Mouse (Mus musculus) Patski (cell line): ENCODE results near the gene Flrt2. TPM values are rescaled to one million over a fixed set of nuclear protein-coding genes. Genes with fewer than 3 reads are reported as not detected.

Experiments
- ATAC-seq: fragments of 100-300 bp; one replicate; pipeline ENCODE4 v1.8.0; 2021
- CTCF ChIA-PET: fragments of 350-600 bp; sonication (Branson Sonifier 250); formaldehyde crosslinking; loops from one replicate; lab custom pipeline; 2022; ENCODE audit warnings: inconsistent platforms; lab: Charles Lee
- POLR2A ChIA-PET: fragments of 350-600 bp; sonication (Branson Sonifier 250); formaldehyde crosslinking; loops from one replicate; lab custom pipeline; 2022; ENCODE audit warnings: antibody characterized with exemption, inconsistent platforms; lab: Charles Lee
- DNase-seq: peaks from one replicate; pipeline ENCODE4 v3.0.0-alpha.2; 2011; ENCODE audit warnings: low read depth, low spot score
- H3K27me3 ChIP-seq: fragments of 371-371 bp; one replicate; pipeline ENCODE4 v1.5.1; 2021
- CTCF ChIP-seq: fragments of 100-300 bp; IDR thresholded peaks from one replicate; pipeline ENCODE4 v1.5.1; 2021
- in situ Hi-C: fragments of 300-500 bp; cut with MboI; formaldehyde crosslinking; loops from 3 replicates; pipeline ENCODE4 v1.11.1; 2018; ENCODE audit warnings: low pct_unique_long_range_greater_than_20kb, mixed read lengths
- polyA plus RNA-seq: library from polyadenylated mRNA; unstranded; gene quantifications from one replicate; pipeline ENCODE4 v1.2.3, GENCODE M21; 2021

Gene Flrt2
- polyA plus RNA-seq, 1 experiment from 2014 or later = 2.3 TPM

DNA sequence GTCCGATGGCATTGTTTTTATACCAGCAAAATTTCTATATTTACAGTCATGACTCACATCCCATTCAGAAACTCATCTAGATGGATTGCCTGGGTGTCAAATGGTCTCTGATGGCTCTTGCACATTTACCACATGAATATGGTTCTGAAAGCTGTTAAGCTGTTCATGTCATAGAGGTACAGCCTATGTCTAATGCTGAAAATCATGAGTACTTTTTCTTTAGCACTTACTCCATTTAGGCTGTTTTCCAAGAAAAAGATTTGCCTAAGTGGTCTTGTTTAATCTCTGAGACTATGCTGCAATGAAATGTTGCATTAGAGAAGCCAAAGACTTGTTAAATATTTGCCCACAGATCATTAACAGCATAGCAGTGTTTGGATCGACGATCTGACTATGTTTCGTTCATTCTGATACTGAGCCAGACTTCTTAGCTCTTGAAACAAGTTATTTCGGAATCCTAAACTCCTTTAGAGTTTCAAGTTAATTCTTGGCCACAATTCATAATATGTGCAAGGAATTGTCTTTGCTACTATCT lies 67.3 kb downstream of the Flrt2 start:
- no peak for TF ChIP-seq CTCF
- ChIA-PET CTCF (no interaction called here), POLR2A (no interaction called here)
- ATAC-seq (no peak), DNase-seq (no peak)
- in situ Hi-C loops = no loop called here
- H3K27me3 ChIP-seq = no peaks in the 10 kb centered on the region

DNA sequence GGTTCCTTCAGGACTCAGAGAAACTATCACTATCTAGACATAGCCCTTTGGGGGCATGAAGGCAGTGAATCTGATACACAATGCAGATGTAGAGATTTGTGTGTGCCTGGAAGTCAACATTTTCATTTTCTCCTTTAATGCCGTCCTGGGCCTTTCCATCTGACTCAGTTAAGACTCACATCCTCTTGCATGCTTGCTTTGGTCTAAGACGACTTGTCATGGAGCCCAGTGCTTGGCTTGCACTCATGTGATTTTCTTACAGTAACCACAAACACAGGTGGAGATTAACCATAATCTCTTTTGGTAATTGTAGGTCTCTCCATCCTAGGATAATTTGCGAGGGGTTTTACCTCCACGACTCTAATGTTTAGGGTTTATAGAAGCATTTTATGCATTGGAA lies 73.2 kb downstream of the Flrt2 start:
- DNase-seq (no peak), ATAC-seq (no peak)
- H3K27me3 ChIP-seq = no peaks in the 10 kb centered on the region
- TF ChIP-seq CTCF = no peak
- ChIA-PET POLR2A (no interaction called here), CTCF (no interaction called here)
- in situ Hi-C loops = no loop called here

DNA sequence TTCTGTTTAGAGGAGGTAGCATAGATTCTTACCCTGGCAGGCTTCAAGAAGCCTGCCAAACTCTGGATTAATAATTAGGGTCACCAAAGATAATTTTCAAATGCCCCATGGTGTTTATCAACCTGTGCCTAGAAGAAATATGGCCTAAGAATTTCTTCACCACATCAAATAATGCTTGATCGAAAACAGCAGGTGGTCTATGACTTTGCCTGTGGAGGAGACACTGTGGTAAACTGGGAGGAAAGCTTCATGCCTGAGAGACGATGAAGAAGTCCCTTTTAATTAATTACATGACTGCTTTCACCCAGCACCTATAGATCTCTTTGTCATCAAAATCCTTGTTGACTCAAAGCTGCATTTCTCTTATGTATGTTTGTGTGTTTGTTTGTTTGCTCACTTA lies 77.0 kb downstream of the Flrt2 start:
- no peak for DNase-seq
- H3K27me3 ChIP-seq = no peaks in the 10 kb centered on the region
- ChIA-PET POLR2A (no interaction called here), CTCF (no interaction called here)
- ATAC-seq = no peak
- TF ChIP-seq CTCF = no peak
- in situ Hi-C loops = no loop called here

DNA sequence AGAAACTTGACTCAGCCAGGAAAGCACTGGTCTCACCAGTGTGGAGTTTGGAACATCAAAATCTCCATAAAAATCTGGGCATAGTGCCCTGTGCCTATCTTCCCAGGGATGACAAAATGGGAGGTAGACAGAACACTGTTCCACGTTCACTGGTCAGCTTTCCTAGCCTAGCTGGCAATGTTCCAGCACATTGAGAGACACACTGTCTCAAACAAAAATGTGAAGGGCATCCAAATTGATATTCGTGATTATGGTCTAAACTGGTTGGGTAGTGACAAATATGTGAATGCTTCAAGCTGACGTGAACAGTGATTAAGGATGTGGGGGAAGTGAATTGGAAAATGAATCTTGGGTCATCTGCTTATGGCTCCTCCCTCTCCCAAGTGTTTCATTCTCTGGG lies 78.2 kb downstream of the Flrt2 start:
- ChIA-PET POLR2A (no interaction called here), CTCF (no interaction called here)
- H3K27me3 ChIP-seq = no peaks in the 10 kb centered on the region
- no peak for TF ChIP-seq CTCF
- ATAC-seq (no peak), DNase-seq (no peak)
- in situ Hi-C loops = no loop called here

DNA sequence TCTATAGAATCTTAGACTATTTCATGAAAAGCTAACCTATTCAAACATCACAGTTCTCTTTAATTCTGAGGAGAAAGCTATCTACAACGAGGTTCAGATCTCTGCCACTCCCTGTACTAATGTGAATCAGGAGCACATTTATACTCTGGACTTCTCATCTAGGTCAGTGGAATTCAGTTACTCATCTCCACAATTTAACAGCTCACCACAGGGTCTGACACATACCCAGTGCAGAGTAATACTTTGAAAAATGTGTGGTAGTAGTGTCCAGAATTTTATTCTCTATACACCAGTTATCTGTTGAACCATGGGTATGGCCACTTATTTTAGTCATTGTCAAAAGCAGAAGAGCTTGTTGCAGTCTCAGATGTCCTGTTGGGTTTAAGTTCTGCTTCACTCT lies 98.1 kb downstream of the Flrt2 start:
- ChIA-PET CTCF (no interaction called here), POLR2A (no interaction called here)
- in situ Hi-C loops = no loop called here
- H3K27me3 ChIP-seq = no peaks in the 10 kb centered on the region
- DNase-seq (no peak), ATAC-seq (no peak)
- no peak for TF ChIP-seq CTCF

DNA sequence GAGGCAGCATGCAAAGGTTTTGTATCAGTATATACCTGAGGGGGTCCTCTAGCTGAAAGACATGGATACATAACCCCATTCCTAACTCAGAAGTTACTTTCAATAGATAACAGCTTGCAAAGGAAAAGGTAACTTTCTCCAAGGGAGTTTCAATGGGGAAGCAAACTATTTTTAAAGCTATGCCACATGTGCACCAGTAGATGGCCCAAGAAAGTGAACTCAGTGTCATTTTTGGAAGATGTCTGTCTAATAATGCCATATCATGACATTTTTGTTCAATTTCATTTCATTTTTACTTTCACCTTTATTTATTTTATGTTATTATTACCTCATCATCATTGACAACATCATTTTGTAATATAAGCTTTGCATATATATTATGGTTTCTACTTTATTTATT lies 124.6 kb downstream of the Flrt2 start:
- DNase-seq = no peak
- CTCF ChIA-PET = no interaction called here
- POLR2A ChIA-PET = no interaction called here
- in situ Hi-C loops = no loop called here
- H3K27me3 ChIP-seq = peaks cover 4% of the 10 kb centered on the region
- ATAC-seq = no peak
- no peak for TF ChIP-seq CTCF
